In genomic region chr17:34204303-34205010, GRCm38 (mm10) we compare ENCODE assay signal across 8 mouse cellular contexts. TPM values are rescaled to one million over a fixed set of nuclear protein-coding genes. Genes with fewer than 3 reads are reported as not detected.
DNase-seq lines count a peak whose midpoint lies in the region; ATAC-seq and TF ChIP-seq lines count a peak whose summit lies in the region.

No protein-coding gene starts in this region.

- peak overlapping the region; percentile 72 for H3K9ac ChIP-seq in forebrain, embryonic 13.5 days
- H3K9ac ChIP-seq in liver, embryonic 16.5 days (ENCODE audit: low read depth, low read length) = peak overlapping the region; percentile 84
- peak overlapping the region; percentile 60 for H3K9ac ChIP-seq in neural tube, embryonic 11.5 days (ENCODE audit: low read length)
- peak overlapping the region; percentile 68 for H3K9ac ChIP-seq in stomach, embryonic 15.5 days

- peak; percentile 54; the same call in 1 of the 2 replicates for ATAC-seq in cerebellum, adult (ENCODE audit: insufficient number of reproducible peaks, low FRiP score, low TSS enrichment)
- peak; percentile 41; the same call in 1 of the 2 replicates for ATAC-seq in forebrain, embryonic 13.5 days
- ATAC-seq in liver, embryonic 16.5 days (ENCODE audit: low read depth) = peak; percentile 64
- no peak; the same call in 1 of the 2 replicates for ATAC-seq in neural tube, embryonic 11.5 days (ENCODE audit: insufficient read depth, low FRiP score, low TSS enrichment)
- peak; percentile 67 for ATAC-seq in stomach, embryonic 15.5 days (ENCODE audit: insufficient read depth, low FRiP score, low read depth)

- peak; percentile 94 to 96 for DNase-seq in heart, postnatal 14 days
- peak; percentile 89 for DNase-seq in layer of hippocampus, adult 11-12 months (ENCODE audit: low spot score)
- peak; percentile 84 for DNase-seq in neural tube, embryonic 11.5 days (ENCODE audit: low spot score)

- TF ChIP-seq CTCF in E14TG2a.4 (conservative IDR thresholded peaks at IDR 0.05; ENCODE audit: low read length) = peak; percentile 33

- H3K4me3 ChIP-seq in E14TG2a.4 (replicated peaks; ENCODE audit: low read length) = peak overlapping the region; percentile 79
- H3K4me3 ChIP-seq in forebrain, embryonic 13.5 days = peak overlapping the region; percentile 65
- peak overlapping the region; percentile 85 for H3K4me3 ChIP-seq in liver, embryonic 16.5 days (ENCODE audit: low read depth, low read length)
- peak overlapping the region; percentile 62 for H3K4me3 ChIP-seq in neural tube, embryonic 11.5 days (ENCODE audit: low read depth, low read length)
- H3K4me3 ChIP-seq in stomach, embryonic 15.5 days (replicated peaks) = peak overlapping the region; percentile 74

- WGBS in forebrain, embryonic 13.5 days = under 1% methylated on average over 44 of the region's 44 CpGs
- 1% methylated on average over 44 of the region's 44 CpGs for WGBS in liver, embryonic 16.5 days (ENCODE audit: insufficient replicate concordance)
- WGBS in neural tube, embryonic 11.5 days = under 1% methylated on average over 44 of the region's 44 CpGs
- 1% methylated on average over 44 of the region's 44 CpGs for WGBS in stomach, embryonic 15.5 days

- intact Hi-C loops in heart, postnatal 14 days (cut with DNase I) = loop anchor here (1.0 to 5.0 kb wide), 3 partner anchors 18 to 34 kb away; partner anchors contain the start of genes H2-Ob, Psmb9 and Tap1

- H3K27ac ChIP-seq in forebrain, embryonic 13.5 days = no peak overlapping the region
- peak overlapping the region; percentile 50; the same call in 1 of the 2 replicates for H3K27ac ChIP-seq in liver, embryonic 16.5 days (ENCODE audit: low read length)
- no peak overlapping the region for H3K27ac ChIP-seq in neural tube, embryonic 11.5 days (ENCODE audit: low read depth, low read length)
- H3K27ac ChIP-seq in stomach, embryonic 15.5 days = no peak overlapping the region

- H3K4me1 ChIP-seq in E14TG2a.4 (replicated peaks; ENCODE audit: low read depth, low read length) = peaks cover 22% of the 10 kb centered on the region
- peaks cover 11% of the 10 kb centered on the region; the same call in 1 of the 2 replicates for H3K4me1 ChIP-seq in forebrain, embryonic 13.5 days
- H3K4me1 ChIP-seq in liver, embryonic 16.5 days (ENCODE audit: control insufficient read depth, low read depth, low read length) = peaks cover 14% of the 10 kb centered on the region
- H3K4me1 ChIP-seq in neural tube, embryonic 11.5 days (ENCODE audit: control insufficient read depth, insufficient read depth, low read length) = no peaks in the 10 kb centered on the region; the same call in 1 of the 2 replicates
- H3K4me1 ChIP-seq in stomach, embryonic 15.5 days = peaks cover 9% of the 10 kb centered on the region; the same call in 1 of the 2 replicates

- 0 out of 2 replicates have a peak, but pooled peaks cover 6% of the 10 kb centered on the region for H3K9me3 ChIP-seq in E14TG2a.4 (ENCODE audit: low read length)
- no peaks in the 10 kb centered on the region for H3K9me3 ChIP-seq in forebrain, embryonic 13.5 days (replicated peaks)
- no peaks in the 10 kb centered on the region for H3K9me3 ChIP-seq in liver, embryonic 16.5 days (replicated peaks; ENCODE audit: control insufficient read depth, low read length)
- H3K9me3 ChIP-seq in neural tube, embryonic 11.5 days (ENCODE audit: control insufficient read depth, low read length) = no peaks in the 10 kb centered on the region
- no peaks in the 10 kb centered on the region for H3K9me3 ChIP-seq in stomach, embryonic 15.5 days

- peak overlapping the region; percentile 88 for H3K4me2 ChIP-seq in forebrain, embryonic 13.5 days
- H3K4me2 ChIP-seq in liver, embryonic 16.5 days (ENCODE audit: low read depth, low read length) = peak overlapping the region; percentile 95
- peak overlapping the region; percentile 90 for H3K4me2 ChIP-seq in neural tube, embryonic 11.5 days (ENCODE audit: low read depth)
- peak overlapping the region; percentile 88 for H3K4me2 ChIP-seq in stomach, embryonic 15.5 days

- no peaks in the 10 kb centered on the region for H3K36me3 ChIP-seq in E14TG2a.4 (ENCODE audit: insufficient read depth, low read length)
- H3K36me3 ChIP-seq in forebrain, embryonic 13.5 days (ENCODE audit: poor library complexity, severe bottlenecking) = no peaks in the 10 kb centered on the region
- H3K36me3 ChIP-seq in liver, embryonic 16.5 days (ENCODE audit: control insufficient read depth, insufficient read depth) = no peaks in the 10 kb centered on the region
- H3K36me3 ChIP-seq in neural tube, embryonic 11.5 days (ENCODE audit: control insufficient read depth, insufficient read depth, low read length) = no peaks in the 10 kb centered on the region
- H3K36me3 ChIP-seq in stomach, embryonic 15.5 days = no peaks in the 10 kb centered on the region

- peaks cover 68% of the 10 kb centered on the region for H3K27me3 ChIP-seq in E14TG2a.4 (ENCODE audit: insufficient read depth, low read length)
- peaks cover 75% of the 10 kb centered on the region for H3K27me3 ChIP-seq in forebrain, embryonic 13.5 days
- H3K27me3 ChIP-seq in liver, embryonic 16.5 days (ENCODE audit: control insufficient read depth, insufficient read depth, low read depth, low read length) = no peaks in the 10 kb centered on the region
- peaks cover 24% of the 10 kb centered on the region for H3K27me3 ChIP-seq in neural tube, embryonic 11.5 days (ENCODE audit: control insufficient read depth, insufficient read depth, low read length)
- H3K27me3 ChIP-seq in stomach, embryonic 15.5 days (replicated peaks) = peaks cover 16% of the 10 kb centered on the region; the same call in 1 of the 2 replicates

RNA-seq across cellular contexts. Expression of gene Tap2, which starts 1.1 kb away (rescaled TPM):
- 0.76 and 0.87 TPM in 2 replicates for polyA plus RNA-seq in forebrain, embryonic 13.5 days (2015; fragmentation: Nextera tagmentation; extraction: Ambion mirVana)
- 10 to 100 TPM; 18.9 to 20.7 TPM for total RNA-seq in heart, postnatal 14 days (2021)
- polyA plus RNA-seq in liver, embryonic 16.5 days (2015; fragmentation: Nextera tagmentation; extraction: Ambion mirVana) = 6.7 TPM in 2 replicates
- 0.59 and 0.60 TPM in 2 replicates for polyA plus RNA-seq in neural tube, embryonic 11.5 days (2014; fragmentation: Nextera tagmentation; extraction: Ambion mirVana)
- polyA plus RNA-seq in stomach, embryonic 15.5 days (2015; fragmentation: Nextera tagmentation; extraction: Ambion mirVana) = 5.5 and 7.0 TPM in 2 replicates

RNA-seq across cellular contexts. Expression of gene Psmb8, which starts 6.9 kb away (rescaled TPM):
- 0.65 and 1.6 TPM in 2 replicates for polyA plus RNA-seq in forebrain, embryonic 13.5 days (2015; fragmentation: Nextera tagmentation; extraction: Ambion mirVana)
- total RNA-seq in heart, postnatal 14 days (2021) = 10 to 100 TPM in 1 of 2 experiments, 1 to 10 TPM in 1; 8.9 to 13.0 TPM
- polyA plus RNA-seq in liver, embryonic 16.5 days (2015; fragmentation: Nextera tagmentation; extraction: Ambion mirVana) = 17.7 and 18.5 TPM in 2 replicates
- 2.1 and 3.3 TPM in 2 replicates for polyA plus RNA-seq in neural tube, embryonic 11.5 days (2014; fragmentation: Nextera tagmentation; extraction: Ambion mirVana)
- 12.1 and 14.6 TPM in 2 replicates for polyA plus RNA-seq in stomach, embryonic 15.5 days (2015; fragmentation: Nextera tagmentation; extraction: Ambion mirVana)

RNA-seq across cellular contexts. Expression of gene Psmb9, which starts 16.9 kb away (rescaled TPM):
- polyA plus RNA-seq in forebrain, embryonic 13.5 days (2015; fragmentation: Nextera tagmentation; extraction: Ambion mirVana) = 0.43 and 0.73 TPM in 2 replicates
- total RNA-seq in heart, postnatal 14 days (2021) = 1 to 10 TPM; 6.5 to 7.2 TPM
- 9.6 and 9.7 TPM in 2 replicates for polyA plus RNA-seq in liver, embryonic 16.5 days (2015; fragmentation: Nextera tagmentation; extraction: Ambion mirVana)
- 0.80 and 0.96 TPM in 2 replicates for polyA plus RNA-seq in neural tube, embryonic 11.5 days (2014; fragmentation: Nextera tagmentation; extraction: Ambion mirVana)
- 7.9 and 8.1 TPM in 2 replicates for polyA plus RNA-seq in stomach, embryonic 15.5 days (2015; fragmentation: Nextera tagmentation; extraction: Ambion mirVana)

RNA-seq across cellular contexts. Expression of gene Tap1, which starts 17.1 kb away (rescaled TPM):
- polyA plus RNA-seq in forebrain, embryonic 13.5 days (2015; fragmentation: Nextera tagmentation; extraction: Ambion mirVana) = 0.84 and 0.94 TPM in 2 replicates
- 1 to 10 TPM; 5.4 to 5.5 TPM for total RNA-seq in heart, postnatal 14 days (2021)
- 3.8 and 4.2 TPM in 2 replicates for polyA plus RNA-seq in liver, embryonic 16.5 days (2015; fragmentation: Nextera tagmentation; extraction: Ambion mirVana)
- polyA plus RNA-seq in neural tube, embryonic 11.5 days (2014; fragmentation: Nextera tagmentation; extraction: Ambion mirVana) = 0.68 and 1.3 TPM in 2 replicates
- 7.5 and 7.7 TPM in 2 replicates for polyA plus RNA-seq in stomach, embryonic 15.5 days (2015; fragmentation: Nextera tagmentation; extraction: Ambion mirVana)

RNA-seq across cellular contexts. Expression of gene H2-Ob, which starts 34.2 kb away (rescaled TPM):
- polyA plus RNA-seq in forebrain, embryonic 13.5 days (2015; fragmentation: Nextera tagmentation; extraction: Ambion mirVana) = not detected in 2 replicates
- total RNA-seq in heart, postnatal 14 days (2021) = under 1 TPM; 0.88 TPM
- polyA plus RNA-seq in liver, embryonic 16.5 days (2015; fragmentation: Nextera tagmentation; extraction: Ambion mirVana) = 0.44 and 0.54 TPM in 2 replicates
- polyA plus RNA-seq in neural tube, embryonic 11.5 days (2014; fragmentation: Nextera tagmentation; extraction: Ambion mirVana) = not detected in 2 replicates
- polyA plus RNA-seq in stomach, embryonic 15.5 days (2015; fragmentation: Nextera tagmentation; extraction: Ambion mirVana) = 0.17 and 0.18 TPM in 2 replicates
